Mouse (Mus musculus): ENCODE data around the gene Ndufv3. TPM values are rescaled to one million over a fixed set of nuclear protein-coding genes. Genes with fewer than 3 reads are reported as not detected.

Gene Ndufv3
- polyA plus RNA-seq (2012; rRNA removed): 387 and 475 TPM in 2 replicates

GRCm38 (mm10) chr17:31519946-31520838 is at the start of gene Ndufv3, which contains the start of gene Wdr4:
Ndufv3 (plus strand) TSS chr17:31520115.
Wdr4 (minus strand) TSS chr17:31519980.
- Histone ChIP-seq H3K4me3 (ENCODE audit: insufficient read depth, low read depth, low read length) (peak within 1 kb of the TSS; percentile 69), H3K4me1 (ENCODE audit: control insufficient read depth, insufficient read depth, low read length) (peaks cover 5% of the 10 kb centered on the region; the same call in 1 of the 2 replicates), H3K27ac (ENCODE audit: insufficient read depth, low read depth, low read length) (peak within 1 kb of the TSS; percentile 81), H3K36me3 (ENCODE audit: control insufficient read depth, insufficient read depth, low read length) (no peaks in the 10 kb centered on the region; the same call in 1 of the 2 replicates), H3K27me3 (replicated peaks; ENCODE audit: control insufficient read depth, insufficient read depth, low read length) (no peaks in the 10 kb centered on the region)
- under 1% methylated on average over 45 of the region's 45 CpGs for WGBS
- no peak for TF ChIP-seq CTCF (conservative IDR thresholded peaks at IDR 0.05; ENCODE audit: insufficient read depth, insufficient read length, low read depth, low read length)
- peak; percentile 94 for TF ChIP-seq POLR2A (IDR thresholded peaks at IDR 0.05; ENCODE audit: low read depth, low read length)
- peak; percentile 100 for DNase-seq

DNA sequence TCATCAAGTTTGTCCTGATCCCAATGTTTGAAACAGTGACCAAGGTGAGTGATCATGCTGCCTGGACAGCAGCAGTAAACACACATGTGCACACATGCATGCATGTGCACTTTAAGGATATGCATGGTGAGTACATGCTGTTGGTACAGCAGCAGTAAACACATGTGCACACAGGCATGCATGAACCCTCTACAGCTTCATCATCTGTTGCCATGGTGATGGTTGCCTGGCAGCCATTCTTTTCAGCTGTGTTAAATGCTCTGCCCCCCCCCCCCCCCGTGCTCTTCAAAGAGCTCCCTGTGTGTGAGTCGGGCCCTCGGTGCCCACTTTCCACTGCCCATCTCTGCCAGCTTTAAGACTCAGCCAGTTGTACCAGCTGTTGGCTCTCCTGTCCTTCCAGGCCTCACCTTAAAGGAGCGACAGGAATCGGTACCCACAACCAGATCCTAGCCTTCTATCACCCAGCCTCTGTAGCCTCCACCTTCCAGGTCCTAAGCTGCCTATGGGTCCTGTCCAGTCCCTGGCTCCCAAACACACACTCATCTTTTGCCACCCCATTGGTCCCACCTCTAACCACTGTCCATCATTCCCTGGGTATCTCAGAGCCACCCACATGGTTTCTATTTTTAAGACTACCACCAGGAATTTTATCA is 49.0 kb upstream of the Ndufv3 start:
- H3K36me3 ChIP-seq (ENCODE audit: control insufficient read depth, insufficient read depth, low read length): no peaks in the 10 kb centered on the region; the same call in 1 of the 2 replicates
- no peak for DNase-seq

GRCm38 (mm10) chr17:31474388-31474787 is 45.5 kb upstream of the Ndufv3 start:
- Histone ChIP-seq H3K27ac (ENCODE audit: insufficient read depth, low read depth, low read length) (no peak overlapping the region), H3K36me3 (ENCODE audit: control insufficient read depth, insufficient read depth, low read length) (no peaks in the 10 kb centered on the region; the same call in 1 of the 2 replicates), H3K27me3 (replicated peaks; ENCODE audit: control insufficient read depth, insufficient read depth, low read length) (no peaks in the 10 kb centered on the region), H3K4me3 (ENCODE audit: insufficient read depth, low read depth, low read length) (no peak overlapping the region), H3K4me1 (ENCODE audit: control insufficient read depth, insufficient read depth, low read length) (peaks cover 5% of the 10 kb centered on the region; the same call in 1 of the 2 replicates)
- peak; percentile 57 for DNase-seq
- WGBS: 60% methylated on average over 6 of the region's 6 CpGs
- TF ChIP-seq POLR2A (IDR thresholded peaks at IDR 0.05; ENCODE audit: low read depth, low read length): no peak
- TF ChIP-seq CTCF (conservative IDR thresholded peaks at IDR 0.05; ENCODE audit: insufficient read depth, insufficient read length, low read depth, low read length): no peak

More for the DNA sequence above, 49.0 kb upstream of the Ndufv3 start:
- H3K27ac ChIP-seq (ENCODE audit: insufficient read depth, low read depth, low read length): no peak overlapping the region
- 85% methylated on average over 5 of the region's 5 CpGs for WGBS
- no peak for TF ChIP-seq POLR2A (IDR thresholded peaks at IDR 0.05; ENCODE audit: low read depth, low read length)
- no peak for TF ChIP-seq CTCF (conservative IDR thresholded peaks at IDR 0.05; ENCODE audit: insufficient read depth, insufficient read length, low read depth, low read length)
- no peak overlapping the region for H3K4me3 ChIP-seq (ENCODE audit: insufficient read depth, low read depth, low read length)
- H3K27me3 ChIP-seq (replicated peaks; ENCODE audit: control insufficient read depth, insufficient read depth, low read length): no peaks in the 10 kb centered on the region
- peaks cover 3% of the 10 kb centered on the region; the same call in 1 of the 2 replicates for H3K4me1 ChIP-seq (ENCODE audit: control insufficient read depth, insufficient read depth, low read length)

- no peak overlapping the region for H3K27ac ChIP-seq (ENCODE audit: insufficient read depth, low read depth, low read length)
- WGBS: 78% methylated on average over 7 of the region's 7 CpGs
- H3K4me1 ChIP-seq (ENCODE audit: control insufficient read depth, insufficient read depth, low read length): peaks cover 16% of the 10 kb centered on the region; the same call in 1 of the 2 replicates
- no peak overlapping the region for H3K4me3 ChIP-seq (ENCODE audit: insufficient read depth, low read depth, low read length)
- H3K36me3 ChIP-seq (ENCODE audit: control insufficient read depth, insufficient read depth, low read length): no peaks in the 10 kb centered on the region; the same call in 1 of the 2 replicates
- no peaks in the 10 kb centered on the region for H3K27me3 ChIP-seq (replicated peaks; ENCODE audit: control insufficient read depth, insufficient read depth, low read length)
- TF ChIP-seq POLR2A (IDR thresholded peaks at IDR 0.05; ENCODE audit: low read depth, low read length) (no peak), CTCF (conservative IDR thresholded peaks at IDR 0.05; ENCODE audit: insufficient read depth, insufficient read length, low read depth, low read length) (no peak)
- no peak for DNase-seq
Measured at GRCm38 (mm10) chr17:31478606-31479005, 41.3 kb upstream of the Ndufv3 start.

DNA sequence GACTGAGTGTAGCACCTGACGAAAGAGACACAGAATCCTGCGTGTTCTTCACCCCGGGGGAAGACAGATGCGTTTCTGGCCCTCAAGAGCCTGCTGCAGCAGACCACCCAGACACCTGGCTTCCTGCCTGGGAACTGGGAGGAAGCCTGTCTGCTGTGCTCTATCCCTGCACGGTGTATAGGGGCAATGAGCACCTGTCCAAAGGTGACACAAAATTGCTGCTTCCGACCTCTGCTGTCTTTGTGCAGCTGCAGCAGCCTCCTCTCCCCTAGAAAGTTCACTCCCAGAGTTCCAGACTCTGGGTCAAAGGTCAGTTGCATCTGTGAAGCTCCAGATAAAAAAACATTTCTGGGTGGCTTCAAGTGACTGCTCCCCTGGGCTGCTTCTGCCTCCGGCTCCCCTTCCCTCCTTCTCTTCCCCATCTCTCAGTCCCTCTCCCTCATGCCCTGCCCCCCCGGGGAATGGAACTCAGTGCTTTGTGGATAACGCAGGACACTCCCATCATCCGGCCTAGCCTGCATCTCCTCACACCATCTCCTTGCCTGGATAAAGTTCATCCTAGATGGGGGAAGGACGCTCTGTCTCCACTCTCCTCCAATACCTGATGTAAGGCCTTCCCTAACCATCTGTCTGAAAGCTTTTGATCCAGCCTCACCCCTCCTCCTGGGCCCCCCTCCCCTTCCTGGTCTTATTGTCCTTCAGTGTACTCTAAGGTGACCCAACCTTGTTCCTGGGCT is 40.6 kb upstream of the Ndufv3 start:
- peak; percentile 45 for DNase-seq
- H3K27me3 ChIP-seq (replicated peaks; ENCODE audit: control insufficient read depth, insufficient read depth, low read length): no peaks in the 10 kb centered on the region
- no peak overlapping the region; the same call in 1 of the 2 replicates for H3K27ac ChIP-seq (ENCODE audit: insufficient read depth, low read depth, low read length)
- TF ChIP-seq CTCF (conservative IDR thresholded peaks at IDR 0.05; ENCODE audit: insufficient read depth, insufficient read length, low read depth, low read length) (no peak), POLR2A (IDR thresholded peaks at IDR 0.05; ENCODE audit: low read depth, low read length) (no peak)
- H3K36me3 ChIP-seq (ENCODE audit: control insufficient read depth, insufficient read depth, low read length): no peaks in the 10 kb centered on the region
- peaks cover 13% of the 10 kb centered on the region; the same call in 1 of the 2 replicates for H3K4me1 ChIP-seq (ENCODE audit: control insufficient read depth, insufficient read depth, low read length)
- no peak overlapping the region for H3K4me3 ChIP-seq (ENCODE audit: insufficient read depth, low read depth, low read length)
- 50% methylated on average over 11 of the region's 11 CpGs for WGBS

DNA sequence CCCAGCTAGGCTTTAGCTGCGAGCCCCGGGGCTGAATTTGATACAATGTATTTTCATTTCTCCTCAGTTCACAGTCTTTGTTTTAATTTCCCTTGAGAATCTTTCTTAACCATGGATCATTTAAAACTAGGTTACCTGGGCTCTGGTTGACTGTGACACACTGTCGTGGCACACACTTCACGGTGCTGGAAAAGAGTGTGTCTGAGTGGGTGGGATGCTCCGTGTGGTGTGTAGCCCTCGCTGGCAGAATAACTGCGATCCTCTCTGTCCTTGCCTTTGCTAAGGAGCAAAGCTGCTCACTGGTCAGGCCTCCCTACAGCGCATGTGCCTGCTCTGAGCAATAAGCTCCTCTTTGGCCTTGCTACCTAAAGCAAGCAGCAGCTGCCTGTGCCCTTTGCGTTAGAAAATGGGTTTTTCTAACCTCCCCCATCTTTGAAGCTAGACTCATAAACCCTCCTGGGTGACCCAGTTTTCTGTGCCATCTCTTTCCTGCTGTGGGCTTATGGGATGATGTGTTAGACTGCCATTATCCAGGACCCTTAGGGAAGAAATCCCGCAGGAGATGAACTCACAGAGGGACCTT is 33.2 kb upstream of the Ndufv3 start:
- no peaks in the 10 kb centered on the region for H3K27me3 ChIP-seq (replicated peaks; ENCODE audit: control insufficient read depth, insufficient read depth, low read length)
- DNase-seq: no peak
- no peaks in the 10 kb centered on the region for H3K36me3 ChIP-seq (ENCODE audit: control insufficient read depth, insufficient read depth, low read length)
- no peak overlapping the region for H3K27ac ChIP-seq (ENCODE audit: insufficient read depth, low read depth, low read length)
- 80% methylated on average over 10 of the region's 10 CpGs for WGBS
- H3K4me1 ChIP-seq (ENCODE audit: control insufficient read depth, insufficient read depth, low read length): peaks cover 10% of the 10 kb centered on the region
- TF ChIP-seq CTCF (conservative IDR thresholded peaks at IDR 0.05; ENCODE audit: insufficient read depth, insufficient read length, low read depth, low read length) (no peak), POLR2A (IDR thresholded peaks at IDR 0.05; ENCODE audit: low read depth, low read length) (no peak)
- H3K4me3 ChIP-seq (ENCODE audit: insufficient read depth, low read depth, low read length): no peak overlapping the region

All from kidney, adult 2 months (tissue).